Mouse (Mus musculus) left cerebral cortex, postnatal 4 days (tissue): ENCODE measurements around the gene Tbc1d17. TPM values are rescaled to one million over a fixed set of nuclear protein-coding genes. Genes with fewer than 3 reads are reported as not detected.

Source experiments
- DNase-seq: peaks from one replicate; pipeline ENCODE4 v3.0.0-alpha.2; 2022
- intact Hi-C: fragments of 180-260 bp; cut with DNase I; formaldehyde crosslinking; loops from one replicate; pipeline ENCODE4 v1.15.1; 2025
- total RNA-seq, 2 experiments: library from RNA; stranded (reverse); gene quantifications; 2 replicates each; pipeline ENCODE4 v1.2.3; 2021

Tbc1d17 gene
- total RNA-seq, 2 experiments from 2014 or later: 57.1 to 68.3 TPM

DNA sequence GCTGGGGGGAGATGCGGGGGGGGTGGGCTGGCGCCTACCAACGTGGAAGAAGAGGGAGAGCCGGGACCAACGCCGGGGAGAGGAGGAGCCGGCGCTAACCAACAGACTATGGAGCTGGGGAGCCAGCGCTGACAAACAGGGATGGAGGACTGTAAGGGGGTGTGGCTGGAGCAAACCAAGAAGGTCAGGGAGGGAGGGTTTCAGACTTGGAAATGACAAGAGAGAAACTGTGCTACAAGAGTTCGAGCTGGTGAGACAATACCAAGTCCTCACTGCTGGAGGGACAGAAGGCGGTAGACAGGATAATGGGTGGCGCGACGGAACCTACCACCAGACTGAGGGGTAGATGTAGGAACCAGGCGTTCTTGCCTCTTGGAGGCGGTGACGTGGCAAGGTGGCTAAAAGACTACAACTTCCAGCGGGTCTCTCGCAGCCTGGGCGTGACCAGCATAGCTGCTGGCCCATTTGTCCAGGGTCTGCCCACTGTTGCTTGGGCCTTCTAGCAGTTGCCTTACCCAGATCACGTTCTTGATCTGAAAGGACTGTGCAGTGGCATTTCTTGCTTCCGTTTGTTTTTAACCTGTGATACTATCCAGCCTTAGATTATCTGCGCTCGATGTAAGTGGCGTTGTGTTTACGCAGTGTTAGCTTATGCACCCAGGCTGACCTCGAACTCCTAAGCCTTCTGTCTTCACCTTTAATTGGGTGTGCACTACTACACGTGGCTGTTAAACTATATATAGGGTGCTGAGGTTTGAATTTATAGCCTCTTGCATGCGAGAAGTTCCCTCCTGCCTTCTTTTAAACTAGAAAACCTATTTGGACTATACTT lies 21.0 kb upstream of the Tbc1d17 start, which contains the start of gene Ptov1:
Ptov1 (minus strand) TSS at position 92 of the 832 bp plus-strand sequence.
- intact Hi-C loops: no loop called here
- peak; percentile 96 for DNase-seq

DNA sequence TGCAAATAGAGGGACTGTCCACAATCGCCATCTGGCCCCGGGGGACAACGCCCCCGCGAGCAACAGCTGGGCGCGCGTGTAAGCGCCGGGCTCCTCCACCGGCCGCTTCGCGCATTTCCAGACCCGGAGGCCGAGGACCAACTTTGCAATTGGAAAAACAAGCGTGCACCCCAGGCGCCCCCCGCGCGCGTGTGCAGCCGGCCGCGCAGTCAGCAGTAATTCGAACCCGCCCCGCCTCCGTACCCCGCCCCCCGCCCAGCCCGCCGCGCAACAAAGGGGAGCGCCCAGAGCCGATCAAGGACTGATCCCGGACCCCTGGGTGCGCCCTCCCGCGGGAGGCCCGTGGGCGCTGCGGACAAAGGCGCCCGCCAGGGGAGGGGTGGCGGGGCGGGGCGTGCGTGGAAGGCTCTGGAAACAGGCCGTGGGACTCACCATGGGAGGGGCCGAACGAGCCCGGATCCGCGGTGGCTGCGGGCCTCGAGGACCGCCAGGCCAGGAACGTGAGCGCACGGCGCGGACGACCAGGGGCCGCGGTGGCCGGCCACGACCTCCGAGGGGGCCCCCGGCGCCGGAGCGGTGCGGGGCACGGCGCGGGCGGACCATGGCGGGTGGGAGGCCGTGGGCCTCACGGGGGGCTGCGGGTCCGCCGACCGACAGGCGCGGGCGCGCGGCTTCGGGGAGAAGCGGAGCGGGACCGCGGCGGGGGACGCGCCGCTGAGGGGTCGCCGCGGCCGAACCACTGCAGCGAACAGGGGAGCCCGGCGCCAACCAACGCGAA lies 20.2 kb upstream of the Tbc1d17 start:
- intact Hi-C loops: no loop called here
- DNase-seq: peak; percentile 65

GRCm38 (mm10) chr7:44868465-44868864 lies 19.6 kb upstream of the Tbc1d17 start:
- intact Hi-C loops: no loop called here

DNA sequence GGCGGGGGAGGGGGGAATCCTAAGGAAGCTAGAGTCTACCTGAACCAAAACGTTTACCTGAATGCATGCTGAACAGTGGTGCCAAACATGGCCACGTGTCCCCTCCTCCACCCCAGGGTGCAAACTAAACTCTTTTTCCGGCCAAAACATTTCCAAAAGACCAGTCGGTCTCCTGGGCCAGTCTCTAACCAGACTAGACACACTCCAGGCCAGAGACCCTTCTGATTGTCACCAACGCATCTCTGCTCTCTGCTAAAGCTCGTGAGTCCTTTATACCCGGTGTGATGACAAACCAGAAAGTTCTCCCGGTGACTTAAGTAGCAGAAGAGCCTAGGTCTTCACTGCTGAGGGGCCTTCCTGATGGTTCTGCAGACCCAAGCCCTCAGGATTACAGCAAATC lies 18.9 kb upstream of the Tbc1d17 start:
- intact Hi-C loops: no loop called here
- DNase-seq: no peak

More at GRCm38 (mm10) chr7:44868465-44868864, 19.6 kb upstream of the Tbc1d17 start:
- DNase-seq: no peak

GRCm38 (mm10) chr7:44867010-44867702 lies 18.3 kb upstream of the Tbc1d17 start:
- no peak for DNase-seq
- intact Hi-C loops: no loop called here

- intact Hi-C loops: no loop called here
- peak; percentile 49 for DNase-seq
Measured at GRCm38 (mm10) chr7:44866276-44867009, 17.6 kb upstream of the Tbc1d17 start.

GRCm38 (mm10) chr7:44864595-44865542 lies 16.0 kb upstream of the Tbc1d17 start:
- no peak for DNase-seq
- intact Hi-C loops: no loop called here

DNA sequence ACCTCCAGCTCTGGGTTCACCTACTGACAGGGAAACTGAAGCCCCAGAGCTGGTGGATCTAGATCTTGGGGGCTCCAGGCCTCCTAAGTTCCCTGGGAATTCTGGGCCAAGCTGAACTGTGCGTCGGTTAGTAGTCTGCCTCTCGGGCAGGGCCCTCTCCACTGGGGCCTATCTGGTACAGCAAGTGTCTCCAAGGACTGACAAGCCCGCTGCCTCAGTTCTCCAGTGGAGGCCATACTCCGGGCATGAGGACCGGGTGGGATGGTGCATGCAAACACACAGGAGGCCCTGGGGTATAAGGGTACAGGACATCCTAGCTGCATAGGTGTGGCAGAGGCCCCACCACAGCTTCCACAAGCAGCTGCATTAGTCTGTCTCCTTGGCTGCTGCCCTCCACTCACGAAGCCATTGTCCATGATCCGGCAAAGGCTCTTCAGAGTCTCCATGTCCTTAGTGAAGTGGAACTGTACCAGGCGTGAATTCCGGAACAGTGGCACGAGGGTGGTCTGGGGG lies 15.2 kb upstream of the Tbc1d17 start:
- intact Hi-C loops: no loop called here
- DNase-seq: no peak

- no peak for DNase-seq
- intact Hi-C loops: no loop called here
Measured at GRCm38 (mm10) chr7:44863210-44863609, 14.3 kb upstream of the Tbc1d17 start.

DNA sequence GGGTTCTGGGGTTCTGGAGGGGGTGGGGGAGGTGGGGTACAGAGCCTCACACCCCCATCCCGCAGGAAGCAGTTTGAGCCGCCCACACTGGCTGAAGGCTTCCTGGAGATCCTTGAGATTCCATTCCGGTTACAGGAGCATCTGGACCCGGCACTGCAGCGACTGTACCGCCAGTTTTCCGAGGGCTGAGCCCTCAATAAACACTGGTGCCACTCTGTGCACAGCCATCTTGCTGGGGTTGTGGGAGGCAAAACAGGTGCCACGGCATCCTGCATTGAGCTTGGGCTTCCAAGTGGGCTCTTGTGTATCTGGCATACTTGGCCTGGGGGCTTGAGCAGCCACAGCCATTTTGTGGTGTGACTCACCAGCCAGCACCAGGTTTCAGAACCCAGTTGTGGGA lies 13.6 kb upstream of the Tbc1d17 start:
- DNase-seq: no peak
- intact Hi-C loops: no loop called here

- intact Hi-C loops: no loop called here
- DNase-seq: peak; percentile 32
Measured at GRCm38 (mm10) chr7:44861429-44861816, 12.5 kb upstream of the Tbc1d17 start.

DNA sequence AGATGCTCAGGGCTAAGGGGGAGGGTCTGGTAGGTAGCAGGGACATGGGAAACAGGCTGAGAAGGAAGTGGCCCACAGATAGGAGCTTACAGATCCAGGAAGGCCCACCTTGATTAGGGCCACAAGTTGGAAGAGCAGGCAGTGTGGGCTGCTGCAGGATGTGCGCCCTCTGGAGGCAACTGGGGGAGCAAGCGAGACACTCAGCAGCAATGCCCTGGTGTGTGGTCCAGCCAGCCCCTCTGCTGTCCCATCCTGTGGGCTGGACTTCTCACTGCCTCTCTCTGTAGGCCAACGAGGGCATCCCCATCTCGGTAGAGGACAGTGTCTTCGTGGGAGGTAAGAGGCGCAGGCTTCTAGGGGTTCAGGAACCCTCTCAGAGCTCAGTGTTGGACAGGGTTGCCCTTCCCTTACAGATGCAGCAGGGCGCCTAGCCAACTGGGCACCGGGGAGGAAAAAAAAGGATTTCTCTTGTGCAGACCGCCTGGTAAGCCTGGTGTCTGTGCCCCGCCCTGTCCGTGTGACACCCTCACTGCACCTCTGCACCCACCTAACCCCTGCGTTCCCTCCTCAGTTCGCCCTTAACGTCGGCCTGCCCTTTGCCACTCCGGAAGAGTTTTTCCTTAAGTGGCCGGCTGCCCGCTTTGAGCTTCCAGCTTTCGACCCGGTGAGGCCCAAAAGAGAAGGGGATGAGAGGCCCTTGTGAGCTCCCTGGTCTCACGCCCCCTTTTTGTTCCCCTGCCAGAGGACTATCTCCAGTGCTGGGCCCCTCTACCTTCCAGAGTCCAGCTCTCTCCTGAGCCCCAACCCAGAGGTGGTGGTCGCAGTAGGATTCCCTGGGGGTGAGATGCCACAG lies 11.9 kb upstream of the Tbc1d17 start:
- intact Hi-C loops: no loop called here
- DNase-seq: peak; percentile 86

DNA sequence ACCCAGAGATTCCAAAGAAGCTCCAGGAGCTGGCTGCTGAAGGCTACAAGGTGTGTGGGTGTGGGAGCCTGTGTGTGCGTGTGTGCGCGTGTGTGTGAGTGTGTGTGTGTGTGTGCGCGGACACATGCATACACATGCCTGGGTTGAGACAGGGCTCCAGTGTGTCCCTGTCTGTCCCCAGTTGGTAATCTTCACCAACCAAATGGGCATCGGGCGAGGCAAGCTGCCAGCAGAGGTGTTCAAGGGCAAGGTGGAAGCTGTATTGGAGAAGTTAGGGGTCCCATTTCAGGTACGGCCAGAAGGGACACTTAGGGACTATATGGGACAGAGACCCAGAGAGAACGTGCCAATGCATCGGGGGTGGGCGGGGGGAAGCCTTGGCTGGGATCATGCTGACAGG lies 11.0 kb upstream of the Tbc1d17 start:
- DNase-seq: no peak
- intact Hi-C loops: no loop called here

DNA sequence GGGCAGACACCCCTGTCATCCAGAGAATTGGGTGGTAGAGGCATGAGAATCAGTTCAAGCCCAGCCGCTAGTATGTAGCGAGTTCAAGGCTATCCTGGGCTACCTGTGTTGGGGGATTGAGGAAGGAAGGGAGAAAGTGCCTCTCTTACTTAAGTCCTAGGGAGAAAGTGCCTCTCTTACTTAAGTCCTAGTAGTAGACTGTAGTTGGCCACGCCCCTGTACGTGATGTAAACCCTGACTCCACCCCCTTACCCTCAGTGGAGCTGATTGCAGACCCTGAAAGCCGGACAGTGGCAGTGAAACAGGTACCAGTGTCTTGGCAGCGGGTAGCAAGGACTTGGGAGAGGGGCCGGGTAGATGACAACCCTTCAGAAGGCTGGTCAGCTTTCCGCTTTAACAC lies 9.0 kb upstream of the Tbc1d17 start:
- intact Hi-C loops: no loop called here
- no peak for DNase-seq

GRCm38 (mm10) chr7:44857042-44857552 lies 8.2 kb upstream of the Tbc1d17 start, which contains the start of gene Pnkp:
Gene Pnkp (plus strand): TSS chr7:44857139.
- intact Hi-C loops: no loop called here
- peak; percentile 83 for DNase-seq

- no peak for DNase-seq
- intact Hi-C loops: no loop called here
Measured at GRCm38 (mm10) chr7:44856265-44856916, 7.5 kb upstream of the Tbc1d17 start.

- intact Hi-C loops: no loop called here
- DNase-seq: no peak
Measured at GRCm38 (mm10) chr7:44855036-44855435, 6.2 kb upstream of the Tbc1d17 start.
